Mouse (Mus musculus) limb, embryonic 11.5 days (tissue): ENCODE measurements around the gene Vsx2. TPM values are rescaled to one million over a fixed set of nuclear protein-coding genes. Genes with fewer than 3 reads are reported as not detected.

ENCODE experiments used
- ATAC-seq: fragments of 200-750 bp; cut with Nextera tagmentation; 2 replicates; pipeline ENCODE4 v1.8.0; 2017; ENCODE audit warnings: low read depth; ENCODE audit not compliant: insufficient number of reproducible peaks, low FRiP score, low TSS enrichment
- DNase-seq: peaks from one replicate; pipeline ENCODE4 v3.0.0-alpha.2; 2015; ENCODE audit warnings: low spot score
- H3K27ac ChIP-seq: fragments of 300-500 bp; sonication (generic); replicated peaks from 2 replicates; pipeline ENCODE4 v1.5.1; 2014; ENCODE audit warnings: low read depth, mild to moderate bottlenecking, low read length
- H3K27me3 ChIP-seq: fragments of 300-500 bp; sonication (generic); 2 replicates; pipeline ENCODE4 v1.6.1; 2014; ENCODE audit warnings: mild to moderate bottlenecking, low read length, mixed read lengths; ENCODE audit not compliant: control insufficient read depth, insufficient read depth
- H3K36me3 ChIP-seq: fragments of 300-500 bp; sonication (generic); 2 replicates; pipeline ENCODE4 v1.6.1; 2014; ENCODE audit warnings: mild to moderate bottlenecking, low read length, moderate library complexity, mixed read lengths; ENCODE audit not compliant: control insufficient read depth, insufficient read depth
- H3K4me1 ChIP-seq: fragments of 300-500 bp; sonication (generic); 2 replicates; pipeline ENCODE4 v1.6.1; 2014; ENCODE audit warnings: low read length, mixed read lengths; ENCODE audit not compliant: control insufficient read depth, insufficient read depth
- H3K4me2 ChIP-seq: fragments of 300-500 bp; sonication (generic); 2 replicates; pipeline ENCODE4 v1.6.1; 2014; ENCODE audit warnings: low read depth, mild to moderate bottlenecking, moderate library complexity; ENCODE audit not compliant: severe bottlenecking
- H3K4me3 ChIP-seq: fragments of 300-500 bp; sonication (generic); 2 replicates; pipeline ENCODE4 v1.5.1; 2014; ENCODE audit warnings: low read depth, low read length
- H3K9ac ChIP-seq: fragments of 300-500 bp; sonication (generic); 2 replicates; pipeline ENCODE4 v1.6.1; 2014; ENCODE audit warnings: mild to moderate bottlenecking, low read length
- H3K9me3 ChIP-seq: fragments of 300-500 bp; sonication (generic); 2 replicates; pipeline ENCODE4 v1.6.1; 2016; ENCODE audit warnings: low read length; ENCODE audit not compliant: control insufficient read depth
- WGBS: fragments of 180-500 bp; shearing (Covaris S2); extraction: QIAGEN DNeasy Blood & Tissue Kit; methylation state at CpG from one replicate; pipeline ENCODE4 v1.1.7; 2014; 5-methylcytosine and 5-hydroxymethylcytosine counted together
- polyA plus RNA-seq: library from polyadenylated mRNA; unstranded; fragments of >200 nt; fragmentation: Nextera tagmentation; extraction: Ambion mirVana; gene quantifications from 2 replicates; pipeline ENCODE4 v1.2.1, GENCODE M21; 2014

Gene Vsx2
- polyA plus RNA-seq, 1 experiment from 2014 or later = 0.33 TPM

DNA sequence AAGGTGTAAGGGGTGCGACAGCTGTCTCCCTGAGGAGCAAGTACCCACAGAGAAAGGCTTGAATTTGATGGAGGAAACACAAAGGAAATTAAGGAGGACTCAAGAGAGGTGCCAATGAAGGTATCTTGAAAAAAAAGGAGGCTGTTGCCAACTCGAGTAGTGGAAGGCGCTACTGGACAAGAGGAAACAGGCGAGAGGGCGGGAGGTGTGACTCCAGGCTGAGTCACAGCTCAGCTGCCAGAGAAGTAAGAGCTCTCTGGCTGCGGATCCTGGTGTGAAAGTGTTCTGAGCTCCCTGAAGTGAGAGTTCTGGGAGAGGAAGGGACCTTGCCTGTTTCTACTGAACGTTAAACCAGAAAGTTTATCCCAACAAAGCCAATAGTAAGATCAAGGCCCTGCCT lies 45.0 kb downstream of the Vsx2 start:
- no peaks in the 10 kb centered on the region for H3K27me3 ChIP-seq
- WGBS = 57% methylated on average over 7 of the region's 7 CpGs
- ATAC-seq = no peak
- H3K27ac ChIP-seq = no peak overlapping the region
- H3K4me1 ChIP-seq = no peaks in the 10 kb centered on the region
- no peak overlapping the region for H3K4me3 ChIP-seq
- no peak overlapping the region for H3K9ac ChIP-seq
- no peak for DNase-seq
- no peak overlapping the region for H3K4me2 ChIP-seq
- no peaks in the 10 kb centered on the region for H3K9me3 ChIP-seq
- H3K36me3 ChIP-seq = no peaks in the 10 kb centered on the region

DNA sequence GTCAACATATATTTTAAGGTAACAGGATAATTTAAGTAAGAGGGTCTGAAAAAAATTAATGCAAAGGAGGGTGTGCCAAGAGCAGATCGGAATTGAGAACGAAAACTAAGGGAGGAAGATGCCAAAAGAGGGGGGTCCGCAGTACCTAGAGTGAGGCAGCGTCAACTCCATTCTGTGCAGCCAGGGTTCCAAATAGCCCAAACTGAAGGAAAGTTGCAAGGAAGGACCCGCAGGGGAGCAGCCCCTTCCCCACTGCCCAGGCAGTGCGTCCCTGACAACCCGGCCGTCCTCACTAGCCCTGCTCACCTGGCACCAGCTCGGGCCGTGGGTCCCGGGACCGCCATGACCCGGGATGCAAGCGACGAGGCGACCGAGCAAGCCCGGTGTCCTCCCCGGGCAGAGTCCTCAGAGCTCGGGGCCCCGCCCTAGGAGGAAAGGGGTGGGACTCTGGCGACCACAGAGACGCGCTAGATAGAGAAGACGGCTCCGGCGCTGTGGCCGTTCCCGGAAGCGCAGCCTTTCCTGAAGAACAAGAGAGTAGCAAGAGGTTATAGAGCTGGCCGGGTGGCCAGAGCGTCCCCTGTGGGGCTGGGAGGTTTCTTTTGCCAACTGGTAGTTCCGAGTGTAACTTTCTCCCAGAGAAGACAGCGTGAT lies 47.5 kb downstream of the Vsx2 start, which contains the start of gene Abcd4:
Gene Abcd4 (minus strand): TSS at position 437 of the 654 bp plus-strand sequence.
- no peaks in the 10 kb centered on the region for H3K9me3 ChIP-seq
- H3K36me3 ChIP-seq = no peaks in the 10 kb centered on the region
- no peaks in the 10 kb centered on the region for H3K27me3 ChIP-seq
- H3K27ac ChIP-seq = no peak within 1 kb of the TSS
- H3K4me3 ChIP-seq = peak within 1 kb of the TSS; percentile 41
- ATAC-seq (peak; percentile 96), DNase-seq (peak; percentile 93)
- WGBS = under 1% methylated on average over 34 of the region's 34 CpGs
- no peaks in the 10 kb centered on the region for H3K4me1 ChIP-seq
- H3K9ac ChIP-seq = peak within 1 kb of the TSS; percentile 76
- peak within 1 kb of the TSS; percentile 53 for H3K4me2 ChIP-seq

DNA sequence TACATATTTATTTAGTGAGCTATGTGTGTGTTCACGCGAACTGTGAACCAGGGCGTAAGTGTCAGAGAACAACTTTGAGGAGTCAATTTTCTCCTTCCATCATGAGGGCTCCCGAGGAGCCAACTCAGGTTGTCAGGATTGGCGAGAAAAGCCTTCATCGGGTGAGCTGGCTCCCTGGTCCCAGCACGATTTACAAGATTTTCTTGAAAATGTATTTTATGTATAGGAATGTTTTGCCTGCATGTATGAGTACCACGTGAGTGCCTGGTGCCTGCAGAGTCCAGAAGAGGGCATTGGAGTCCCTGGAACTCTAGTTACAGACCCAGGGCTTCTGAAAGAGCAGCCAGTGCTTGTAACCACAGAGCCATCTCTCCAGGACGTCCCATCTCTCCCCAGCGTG lies 48.1 kb downstream of the Vsx2 start:
- peak overlapping the region; percentile 41 for H3K4me3 ChIP-seq
- H3K27ac ChIP-seq = no peak overlapping the region
- H3K4me1 ChIP-seq = no peaks in the 10 kb centered on the region
- peak overlapping the region; percentile 53 for H3K4me2 ChIP-seq
- H3K9ac ChIP-seq = peak overlapping the region; percentile 50
- no peak for ATAC-seq
- peak; percentile 55 for DNase-seq
- H3K36me3 ChIP-seq = no peaks in the 10 kb centered on the region
- H3K27me3 ChIP-seq = no peaks in the 10 kb centered on the region
- WGBS = 10% methylated on average over 10 of the region's 10 CpGs
- no peaks in the 10 kb centered on the region for H3K9me3 ChIP-seq

DNA sequence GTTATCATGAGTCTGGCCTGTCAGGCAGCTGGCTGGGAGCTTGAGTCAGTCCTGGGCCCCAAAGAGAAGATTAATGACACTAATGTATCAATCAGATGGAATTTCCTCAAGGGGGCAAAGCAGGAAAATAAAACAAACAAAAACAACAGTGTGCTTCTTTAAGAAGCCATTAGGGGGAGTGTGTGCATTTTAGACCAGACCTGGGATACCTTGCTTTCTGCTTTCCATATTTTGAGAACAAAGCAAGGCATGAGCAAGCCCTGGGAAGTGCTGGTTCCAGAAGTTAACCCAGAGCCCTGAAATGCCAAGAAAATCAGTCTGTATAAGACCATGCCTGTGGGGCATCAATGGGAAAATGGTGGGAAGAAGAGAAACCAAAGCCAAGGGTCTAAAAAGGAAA lies 51.4 kb downstream of the Vsx2 start:
- H3K9me3 ChIP-seq = no peaks in the 10 kb centered on the region
- ATAC-seq (no peak), DNase-seq (no peak)
- H3K4me1 ChIP-seq = no peaks in the 10 kb centered on the region
- H3K4me3 ChIP-seq = no peak overlapping the region
- H3K36me3 ChIP-seq = no peaks in the 10 kb centered on the region
- no peak overlapping the region for H3K4me2 ChIP-seq
- H3K27ac ChIP-seq = no peak overlapping the region
- H3K27me3 ChIP-seq = peaks cover 15% of the 10 kb centered on the region
- H3K9ac ChIP-seq = no peak overlapping the region

DNA sequence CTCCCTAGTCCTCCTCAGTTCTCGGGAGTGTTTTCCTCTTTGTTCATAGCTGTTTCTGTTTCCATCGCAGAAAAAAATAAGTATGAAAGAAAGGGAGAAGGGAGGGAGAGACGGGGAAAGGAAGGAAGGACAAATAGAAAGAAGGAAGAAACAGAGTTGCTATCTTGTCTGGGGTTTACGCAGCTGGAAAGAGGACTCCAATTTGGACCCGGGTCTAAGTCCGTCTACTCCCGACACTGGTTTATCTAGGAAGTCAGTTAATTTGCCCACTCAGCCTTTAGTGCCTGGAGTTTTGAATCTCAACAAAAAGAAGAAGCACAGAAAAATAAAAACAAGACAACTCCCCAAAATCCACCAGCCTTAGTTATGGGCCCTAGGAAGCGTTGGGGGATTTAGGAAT lies 55.0 kb downstream of the Vsx2 start:
- no peak overlapping the region for H3K4me3 ChIP-seq
- WGBS = 37% methylated on average over 8 of the region's 8 CpGs

DNA sequence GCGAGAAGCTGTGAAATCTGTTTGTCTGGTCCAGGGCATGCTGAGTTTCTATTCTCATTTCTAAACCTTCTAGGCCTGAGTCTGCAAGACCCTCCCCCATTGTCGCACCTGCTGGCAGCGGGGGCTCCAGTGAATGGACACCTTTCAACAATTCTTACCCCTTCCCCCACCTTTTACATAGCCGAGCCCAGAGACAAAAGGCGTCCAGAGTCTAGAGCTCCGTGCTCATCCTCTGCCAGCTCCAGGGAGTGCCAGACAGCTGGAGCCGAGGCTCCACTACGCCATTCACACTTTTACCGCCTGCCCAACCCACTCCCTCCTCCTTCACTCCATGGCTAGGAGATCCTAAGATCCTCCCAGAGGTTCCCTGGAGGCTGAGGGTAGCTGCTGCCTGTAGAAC lies 55.6 kb downstream of the Vsx2 start:
- Histone ChIP-seq H3K9me3 (no peaks in the 10 kb centered on the region), H3K4me1 (no peaks in the 10 kb centered on the region), H3K4me3 (no peak overlapping the region), H3K4me2 (no peak overlapping the region), H3K27ac (no peak overlapping the region), H3K9ac (peak overlapping the region; percentile 22; the same call in 1 of the 2 replicates), H3K27me3 (peaks cover 15% of the 10 kb centered on the region), H3K36me3 (no peaks in the 10 kb centered on the region)
- DNase-seq = no peak
- no peak for ATAC-seq
- 7% methylated on average over 9 of the region's 9 CpGs for WGBS

More for the DNA sequence above, 55.0 kb downstream of the Vsx2 start:
- Histone ChIP-seq H3K4me2 (no peak overlapping the region), H3K4me1 (no peaks in the 10 kb centered on the region), H3K9ac (no peak overlapping the region), H3K27me3 (peaks cover 15% of the 10 kb centered on the region), H3K36me3 (no peaks in the 10 kb centered on the region), H3K27ac (no peak overlapping the region), H3K9me3 (no peaks in the 10 kb centered on the region)
- no peak for DNase-seq
- no peak for ATAC-seq

DNA sequence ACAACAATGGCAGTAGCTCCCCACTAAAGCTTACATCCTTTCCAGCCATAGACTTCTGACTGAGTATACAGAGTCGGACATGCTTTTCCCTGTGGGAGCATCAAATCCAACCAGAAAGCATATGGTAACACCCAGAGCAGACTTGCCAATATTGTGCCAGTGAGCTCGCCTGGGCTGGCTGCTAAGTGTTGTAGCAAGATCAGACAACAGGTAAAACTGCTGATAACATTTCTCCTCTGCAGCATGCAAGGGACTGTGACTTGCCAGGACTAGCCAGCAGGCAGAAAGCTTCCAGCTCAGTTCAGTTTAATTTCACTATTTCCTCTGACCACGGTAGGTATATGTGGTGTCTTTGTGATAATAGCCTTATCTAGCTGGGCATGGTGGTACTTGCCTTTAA lies 62.3 kb downstream of the Vsx2 start:
- H3K36me3 ChIP-seq = no peaks in the 10 kb centered on the region
- DNase-seq (no peak), ATAC-seq (no peak)
- H3K27ac ChIP-seq = no peak overlapping the region
- no peak overlapping the region for H3K9ac ChIP-seq
- no peak overlapping the region for H3K4me2 ChIP-seq
- no peaks in the 10 kb centered on the region for H3K27me3 ChIP-seq
- WGBS = 71% methylated on average over 3 of the region's 3 CpGs
- no peak overlapping the region for H3K4me3 ChIP-seq
- no peaks in the 10 kb centered on the region for H3K4me1 ChIP-seq
- H3K9me3 ChIP-seq = no peaks in the 10 kb centered on the region

DNA sequence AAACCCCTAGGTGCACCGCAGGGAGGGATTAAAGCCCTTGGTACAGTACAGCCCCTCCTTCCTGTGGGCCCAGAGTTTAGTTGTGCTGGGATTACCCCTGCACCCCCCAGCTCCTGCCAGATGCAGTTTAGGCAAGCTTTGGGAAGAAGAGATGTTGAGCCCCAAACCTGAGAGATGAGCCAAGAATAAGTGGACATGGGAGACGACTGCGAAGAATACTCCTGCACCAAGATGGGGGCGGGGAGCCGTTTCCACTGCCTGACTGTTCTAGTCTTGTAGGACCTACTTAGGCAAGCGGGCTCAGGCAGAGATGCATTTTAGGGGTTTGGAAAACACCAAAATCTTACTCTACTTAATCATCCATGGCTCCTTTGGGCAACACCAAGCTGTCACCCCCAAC lies 70.7 kb downstream of the Vsx2 start:
- no peaks in the 10 kb centered on the region for H3K36me3 ChIP-seq
- H3K4me3 ChIP-seq = no peak overlapping the region
- H3K4me1 ChIP-seq = peaks cover 5% of the 10 kb centered on the region
- no peak overlapping the region for H3K9ac ChIP-seq
- 13% methylated on average over 6 of the region's 6 CpGs for WGBS
- ATAC-seq = no peak
- no peak overlapping the region for H3K4me2 ChIP-seq
- H3K27me3 ChIP-seq = peaks cover 37% of the 10 kb centered on the region
- H3K9me3 ChIP-seq = no peaks in the 10 kb centered on the region
- no peak overlapping the region for H3K27ac ChIP-seq
- DNase-seq = no peak

DNA sequence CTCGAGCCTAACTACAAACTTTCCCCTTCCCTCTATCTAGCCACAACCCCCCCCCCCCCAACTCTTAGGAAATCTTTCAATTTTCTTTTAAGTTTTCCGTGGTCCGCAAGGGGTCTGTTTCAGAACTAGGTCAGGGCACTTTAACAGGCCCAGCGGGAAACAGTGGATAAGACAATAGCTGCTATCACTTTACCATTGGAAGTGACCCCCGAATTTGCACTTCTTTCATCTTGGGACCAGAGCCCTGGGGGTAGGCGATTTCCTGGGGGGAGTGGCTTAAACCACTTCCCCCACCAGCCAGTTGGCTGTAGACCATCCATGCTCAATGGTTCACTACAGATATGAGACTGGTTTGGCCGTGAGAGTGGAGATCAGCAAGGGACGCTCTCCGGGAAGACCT lies 71.1 kb downstream of the Vsx2 start, which contains the start of gene Vrtn:
Gene Vrtn (plus strand): TSS at position 366 of the 400 bp plus-strand sequence.
- no peak within 1 kb of the TSS for H3K4me3 ChIP-seq
- ATAC-seq = no peak
- WGBS = 11% methylated on average over 9 of the region's 9 CpGs

More for the DNA sequence above, 71.1 kb downstream of the Vsx2 start, which contains the start of gene Vrtn:
- Histone ChIP-seq H3K27ac (no peak within 1 kb of the TSS), H3K4me2 (no peak within 1 kb of the TSS), H3K27me3 (peaks cover 37% of the 10 kb centered on the region), H3K4me1 (peaks cover 5% of the 10 kb centered on the region), H3K9ac (no peak within 1 kb of the TSS), H3K9me3 (no peaks in the 10 kb centered on the region), H3K36me3 (no peaks in the 10 kb centered on the region)
- no peak for DNase-seq
